Mouse (Mus musculus) CH12.LX (cell line): ENCODE data around the gene Pank2. TPM values are rescaled to one million over a fixed set of nuclear protein-coding genes. Genes with fewer than 3 reads are reported as not detected.

Experiments
- DNase-seq: peaks from one replicate; pipeline ENCODE4 v3.0.0-alpha.2; 2013; ENCODE audit errors: extremely low read depth
- H3K27ac ChIP-seq: 2 replicates; pipeline ENCODE4 v1.5.1; 2012; ENCODE audit warnings: low read depth, mild to moderate bottlenecking, control low read depth, moderate library complexity; ENCODE audit not compliant: insufficient read depth
- H3K27me3 ChIP-seq: replicated peaks from 2 replicates; pipeline ENCODE3; 2012; ENCODE audit warnings: inconsistent platforms
- H3K36me3 ChIP-seq, 2 experiments: replicated peaks in 1 of 2; 2 replicates each; pipeline versions ENCODE3 to v1.6.1; 2012; ENCODE audit warnings: inconsistent platforms in 1 of 2, low read length in 1 of 2, mild to moderate bottlenecking in 1 of 2, mixed read lengths in 1 of 2, moderate library complexity in 1 of 2; ENCODE audit not compliant: control insufficient read depth in 1 of 2, insufficient read depth in 1 of 2
- H3K4me1 ChIP-seq, 2 experiments: 2 replicates each; pipeline ENCODE4 v1.6.1; 2012; ENCODE audit warnings: inconsistent platforms in 1 of 2, moderate library complexity in 1 of 2; ENCODE audit not compliant: insufficient read depth in 2 of 2, control insufficient read depth in 1 of 2
- H3K4me2 ChIP-seq: 2 replicates; pipeline ENCODE4 v1.6.1; 2012; ENCODE audit warnings: low read depth, mild to moderate bottlenecking, control low read depth; ENCODE audit not compliant: poor library complexity, insufficient read depth, severe bottlenecking
- H3K4me3 ChIP-seq, 3 experiments: fragments of 150-350 bp in 1 of 3; sonication (generic) in 1 of 3; replicated peaks in 1 of 3; 2 replicates each; pipeline versions ENCODE3 to v1.5.1; 2011 to 2012; ENCODE audit warnings: low read depth in 2 of 3, low read length in 2 of 3, mild to moderate bottlenecking in 2 of 3, moderate library complexity in 2 of 3, control low read depth in 1 of 3, improper control_type of control experiment in 1 of 3, inconsistent platforms in 1 of 3, mixed read lengths in 1 of 3; ENCODE audit not compliant: poor library complexity in 1 of 3
- H3K79me2 ChIP-seq: replicated peaks from 2 replicates; pipeline ENCODE4 v1.6.1; 2012; ENCODE audit warnings: mild to moderate bottlenecking, moderate library complexity; ENCODE audit not compliant: control insufficient read depth, poor library complexity, insufficient read depth, severe bottlenecking; ENCODE audit errors: extremely low read depth
- H3K9ac ChIP-seq: 2 replicates; pipeline ENCODE4 v1.6.1; 2012; ENCODE audit warnings: low read depth, mild to moderate bottlenecking, control low read depth, moderate library complexity; ENCODE audit not compliant: insufficient read depth
- H3K9me3 ChIP-seq: replicated peaks from 2 replicates; pipeline ENCODE3; 2012; ENCODE audit warnings: low read length, inconsistent platforms, mixed read lengths
- CHD2 ChIP-seq: IDR thresholded peaks from 2 replicates; pipeline ENCODE4 v1.6.1; 2011; ENCODE audit warnings: low read length, improper control_type of control experiment
- E2F4 ChIP-seq: IDR thresholded peaks from 2 replicates; pipeline ENCODE4 v1.6.1; 2011; ENCODE audit warnings: low read depth, low read length, improper control_type of control experiment; ENCODE audit not compliant: insufficient replicate concordance
- ELF1 ChIP-seq: IDR thresholded peaks from 2 replicates; pipeline ENCODE4 v1.6.1; 2014; ENCODE audit warnings: low read depth, mild to moderate bottlenecking, inconsistent platforms, low read length, improper control_type of control experiment
- EP300 ChIP-seq: IDR thresholded peaks from 2 replicates; pipeline ENCODE4 v1.6.1; 2011; ENCODE audit warnings: low read length, improper control_type of control experiment
- ETS1 ChIP-seq: conservative IDR thresholded peaks from 2 replicates; pipeline ENCODE4 v1.6.1; 2012; ENCODE audit warnings: low read depth, mild to moderate bottlenecking, inconsistent platforms, low read length, improper control_type of control experiment, moderate library complexity
- HCFC1 ChIP-seq: IDR thresholded peaks from 2 replicates; pipeline ENCODE4 v1.6.1; 2012; ENCODE audit warnings: low read depth, mild to moderate bottlenecking, inconsistent platforms, low read length, improper control_type of control experiment
- JUN ChIP-seq: IDR thresholded peaks from 2 replicates; pipeline ENCODE4 v1.6.1; 2011; ENCODE audit warnings: low read depth, mild to moderate bottlenecking, low read length, improper control_type of control experiment, moderate library complexity; ENCODE audit not compliant: insufficient read depth
- KAT2A ChIP-seq: IDR thresholded peaks from 2 replicates; pipeline ENCODE4 v1.6.1; 2012; ENCODE audit warnings: low read length, improper control_type of control experiment, inconsistent platforms; ENCODE audit not compliant: insufficient replicate concordance
- MAZ ChIP-seq: IDR thresholded peaks from 2 replicates; pipeline ENCODE4 v1.6.1; 2012; ENCODE audit warnings: low read depth, mild to moderate bottlenecking, inconsistent platforms, low read length, improper control_type of control experiment, moderate library complexity
- MEF2A ChIP-seq: IDR thresholded peaks from 2 replicates; pipeline ENCODE4 v1.6.1; 2014; ENCODE audit warnings: low read depth, mild to moderate bottlenecking, inconsistent platforms, low read length, improper control_type of control experiment, borderline replicate concordance
- MXI1 ChIP-seq: IDR thresholded peaks from 2 replicates; pipeline ENCODE4 v1.6.1; 2011; ENCODE audit warnings: mild to moderate bottlenecking, low read depth, low read length, improper control_type of control experiment
- NELFE ChIP-seq: IDR thresholded peaks from 2 replicates; pipeline ENCODE4 v1.6.1; 2011; ENCODE audit warnings: low read depth, low read length, improper control_type of control experiment
- NRF1 ChIP-seq: IDR thresholded peaks from 2 replicates; pipeline ENCODE4 v1.6.1; 2014; ENCODE audit warnings: low read depth, mild to moderate bottlenecking, inconsistent platforms, low read length, improper control_type of control experiment, moderate library complexity
- PAX5 ChIP-seq: IDR thresholded peaks from 2 replicates; pipeline ENCODE4 v1.6.1; 2012; ENCODE audit warnings: low read length, inconsistent platforms, mixed read lengths
- POLR2A ChIP-seq: IDR thresholded peaks from 2 replicates; pipeline ENCODE4 v1.6.1; 2011; ENCODE audit warnings: low read depth, mild to moderate bottlenecking, improper control_type of control experiment, low read length
- RAD21 ChIP-seq: IDR thresholded peaks from 2 replicates; pipeline ENCODE4 v1.6.1; 2011; ENCODE audit warnings: low read depth, mild to moderate bottlenecking, low read length, improper control_type of control experiment, moderate library complexity
- SIN3A ChIP-seq: IDR thresholded peaks from 2 replicates; pipeline ENCODE4 v1.6.1; 2012; ENCODE audit warnings: low read length, improper control_type of control experiment, inconsistent platforms
- TBP ChIP-seq: conservative IDR thresholded peaks from 2 replicates; pipeline ENCODE4 v1.6.1; 2011; ENCODE audit warnings: low read depth, low read length, improper control_type of control experiment
- TCF12 ChIP-seq: IDR thresholded peaks from 2 replicates; pipeline ENCODE4 v1.6.1; 2014; ENCODE audit warnings: low read depth, mild to moderate bottlenecking, inconsistent platforms, low read length, improper control_type of control experiment
- ZKSCAN1 ChIP-seq: IDR thresholded peaks from 2 replicates; pipeline ENCODE4 v1.6.1; 2012; ENCODE audit warnings: low read depth, inconsistent platforms, low read length, improper control_type of control experiment, borderline replicate concordance
- ZNF384 ChIP-seq: IDR thresholded peaks from 2 replicates; pipeline ENCODE4 v1.6.1; 2012; ENCODE audit warnings: low read depth, low read length, improper control_type of control experiment, inconsistent platforms
- dilution Hi-C: fragments of 300-500 bp; cut with MboI; formaldehyde crosslinking; loops from 2 replicates; pipeline ENCODE4 v1.14.3; 2020; ENCODE audit warnings: low sequenced_read_pairs; ENCODE audit not compliant: extremely low pct_unique_long_range_greater_than_20kb, extremely low pct_ligation_motif_present
- in situ Hi-C: fragments of 300-500 bp; cut with MboI; formaldehyde crosslinking; loops from 3 replicates; pipeline ENCODE4 v1.14.3; 2019; ENCODE audit warnings: low sequenced_read_pairs, low pct_ligation_motif_present, low pct_unique_long_range_greater_than_20kb, mixed read lengths
- polyA plus RNA-seq: library from polyadenylated mRNA; unstranded; fragments of >175 nt; gene quantifications from 2 replicates; pipeline ENCODE4 v1.2.1, GENCODE M21; 2012; ENCODE audit warnings: low read depth; ENCODE audit not compliant: insufficient read length
- total RNA-seq, 2 experiments: library from RNA; depleted of rRNA; stranded (reverse); fragments of 300-350 nt in 1 of 2; fragments of >200 nt in 1 of 2; gene quantifications; 2 replicates each; pipeline ENCODE4 v1.2.3; 2012 to 2014

Gene Pank2
- total and polyA plus RNA-seq, 3 experiments, result 16.6 to 43.2 (median 28.6) TPM

GRCm38 (mm10) chr2:131276722-131277121, 14.4 kb downstream of the Pank2 start:
- no peak for TF ChIP-seq JUN
- TF ChIP-seq EP300, result no peak
- TF ChIP-seq CHD2, result no peak
- no peak for TF ChIP-seq ELF1
- no peak for TF ChIP-seq TCF12
- no peak for TF ChIP-seq PAX5
- TF ChIP-seq MEF2A, result no peak
- TF ChIP-seq ETS1, result no peak
- Histone ChIP-seq H3K27me3 (no peaks in the 10 kb centered on the region), H3K4me3 (no peak overlapping the region), H3K4me1 (no peaks in the 10 kb centered on the region), H3K9me3 (no peaks in the 10 kb centered on the region), H3K4me2 (no peak overlapping the region), H3K27ac (no peak overlapping the region), H3K79me2 (no peaks in the 10 kb centered on the region; the same call in none of the 2 replicates), H3K9ac (no peak overlapping the region), H3K36me3 (peaks cover 39 to 75% of the 10 kb centered on the region in 2 experiments)
- in situ Hi-C loops (no loop called here), dilution Hi-C loops (no loop called here)
- DNase-seq, result no peak

DNA sequence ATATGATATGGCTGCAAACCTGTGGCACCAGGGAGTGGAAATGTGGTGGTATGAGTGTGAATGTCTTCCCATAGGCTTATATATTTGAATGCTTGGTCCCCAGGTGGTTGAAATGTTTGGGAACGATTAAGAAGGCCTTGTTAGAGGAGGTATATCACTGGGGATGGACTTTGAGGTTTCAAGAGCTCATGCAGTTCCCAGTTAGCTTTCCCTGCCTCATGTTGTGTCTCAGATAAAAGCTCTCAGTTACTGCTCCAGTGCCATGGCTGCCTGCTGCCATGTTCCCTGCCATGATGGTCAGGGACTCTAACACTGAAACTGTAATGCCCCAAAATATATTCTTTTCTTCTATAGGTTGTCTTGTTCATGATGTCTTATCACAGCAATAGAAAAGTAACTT, 19.3 kb downstream of the Pank2 start:
- H3K27ac ChIP-seq, result no peak overlapping the region
- peaks cover 3% of the 10 kb centered on the region; the same call in 1 of the 2 replicates for H3K79me2 ChIP-seq
- H3K4me2 ChIP-seq, result no peak overlapping the region
- no peak for DNase-seq
- no peaks in the 10 kb centered on the region for H3K9me3 ChIP-seq
- H3K4me1 ChIP-seq, result no peaks in the 10 kb centered on the region
- no peak for TF ChIP-seq NELFE
- TF ChIP-seq KAT2A, result no peak
- TF ChIP-seq ZNF384, result no peak
- no peak for TF ChIP-seq MAZ
- no peak for TF ChIP-seq TCF12
- no peak for TF ChIP-seq ETS1
- no peak for TF ChIP-seq MXI1
- TF ChIP-seq POLR2A, result no peak
- TF ChIP-seq HCFC1, result no peak
- TF ChIP-seq NRF1, result no peak
- TF ChIP-seq RAD21, result no peak
- TF ChIP-seq ZKSCAN1, result no peak
- no peak for TF ChIP-seq PAX5
- TF ChIP-seq SIN3A, result no peak
- TF ChIP-seq TBP, result no peak
- TF ChIP-seq E2F4, result no peak
- H3K36me3 ChIP-seq, result peaks cover 31 to 77% of the 10 kb centered on the region in 2 experiments
- H3K4me3 ChIP-seq, result no peak overlapping the region
- no peaks in the 10 kb centered on the region for H3K27me3 ChIP-seq
- no peak overlapping the region for H3K9ac ChIP-seq
- dilution Hi-C loops (no loop called here), in situ Hi-C loops (no loop called here)
